Mouse (Mus musculus) brain, embryonic 14.5 days (tissue): Measurements from ENCODE around the gene Lonp2.

ENCODE experiments used
- CTCF ChIP-seq: fragments of 200-500 bp; IDR thresholded peaks from 2 replicates; pipeline ENCODE4 v1.5.1; 2012; ENCODE audit warnings: inconsistent platforms, mild to moderate bottlenecking, moderate library complexity, borderline replicate concordance; ENCODE audit not compliant: insufficient read depth, insufficient read length; ENCODE audit errors: extremely low read depth
- POLR2A ChIP-seq: fragments of 200-500 bp; IDR thresholded peaks from 2 replicates; pipeline ENCODE4 v1.6.1; 2012; ENCODE audit warnings: mild to moderate bottlenecking, inconsistent platforms, borderline replicate concordance; ENCODE audit not compliant: poor library complexity, insufficient read depth, insufficient read length, severe bottlenecking; ENCODE audit errors: extremely low read depth

- TF ChIP-seq CTCF (no peak), POLR2A (no peak)
Measured at GRCm38 (mm10) chr8:86769945-86770715, 146.3 kb downstream of the Lonp2 start.
